Mouse (Mus musculus) lung, embryonic 16.5 days (tissue): ENCODE results near the gene Vmn1r191. TPM values are rescaled to one million over a fixed set of nuclear protein-coding genes. Genes with fewer than 3 reads are reported as not detected.
"Not testable (repeated sequence)": the region's sequence is repeated elsewhere in the genome, so short reads cannot be mapped to it uniquely, and the experiment has no call there.

Experiments used
- ATAC-seq: fragments of 200-750 bp; cut with Nextera tagmentation; 2 replicates; pipeline ENCODE4 v1.8.0; 2017; ENCODE audit warnings: low read depth, mild to moderate bottlenecking, moderate library complexity
- H3K27ac ChIP-seq: fragments of 300-500 bp; sonication (generic); 2 replicates; pipeline ENCODE4 v1.5.1; 2014; ENCODE audit warnings: mild to moderate bottlenecking, control low read depth, low read length
- H3K27me3 ChIP-seq: fragments of 300-500 bp; sonication (generic); 2 replicates; pipeline ENCODE4 v1.6.1; 2014; ENCODE audit warnings: low read depth, low read length, mixed read lengths; ENCODE audit not compliant: control insufficient read depth, insufficient read depth
- H3K36me3 ChIP-seq: fragments of 300-500 bp; sonication (generic); 2 replicates; pipeline ENCODE4 v1.6.1; 2014; ENCODE audit warnings: low read length; ENCODE audit not compliant: control insufficient read depth, insufficient read depth
- H3K4me1 ChIP-seq: fragments of 300-500 bp; sonication (generic); replicated peaks from 2 replicates; pipeline ENCODE4 v1.6.1; 2014; ENCODE audit warnings: low read length, mixed read lengths; ENCODE audit not compliant: control insufficient read depth, insufficient read depth
- H3K4me2 ChIP-seq: fragments of 300-500 bp; sonication (generic); 2 replicates; pipeline ENCODE4 v1.6.1; 2014; ENCODE audit warnings: low read depth, low read length, control low read depth
- H3K4me3 ChIP-seq: fragments of 300-500 bp; sonication (generic); 2 replicates; pipeline ENCODE4 v1.5.1; 2014; ENCODE audit warnings: mild to moderate bottlenecking, low read length, control low read depth
- H3K9ac ChIP-seq: fragments of 300-500 bp; sonication (generic); 2 replicates; pipeline ENCODE4 v1.6.1; 2014; ENCODE audit warnings: low read length, control low read depth
- H3K9me3 ChIP-seq: fragments of 300-500 bp; sonication (generic); 2 replicates; pipeline ENCODE4 v1.6.1; 2016; ENCODE audit warnings: low read length; ENCODE audit not compliant: control insufficient read depth
- WGBS: fragments of 180-500 bp; shearing (Covaris S2); extraction: QIAGEN DNeasy Blood & Tissue Kit; methylation state at CpG from one replicate; pipeline ENCODE4 v1.1.7; 2014; 5-methylcytosine and 5-hydroxymethylcytosine counted together
- polyA plus RNA-seq: library from polyadenylated mRNA; unstranded; fragments of >200 nt; fragmentation: Nextera tagmentation; extraction: Ambion mirVana; gene quantifications from 2 replicates; pipeline ENCODE4 v1.2.1, GENCODE M21; 2015

Vmn1r191 gene
- polyA plus RNA-seq: not detected in 2 replicates

GRCm38 (mm10) chr13:22183869-22184268 is at the start of gene Vmn1r191:
Vmn1r191 (minus strand) TSS chr13:22183969.
- Histone ChIP-seq H3K36me3 (no peaks in the 10 kb centered on the region), H3K4me1 (no peaks in the 10 kb centered on the region), H3K27me3 (no peaks in the 10 kb centered on the region), H3K9ac (no peak within 1 kb of the TSS), H3K4me3 (no peak within 1 kb of the TSS), H3K4me2 (no peak within 1 kb of the TSS), H3K9me3 (no peaks in the 10 kb centered on the region), H3K27ac (no peak within 1 kb of the TSS)
- 73% methylated on average over 1 of the region's 1 CpGs for WGBS
- ATAC-seq: no peak

DNA sequence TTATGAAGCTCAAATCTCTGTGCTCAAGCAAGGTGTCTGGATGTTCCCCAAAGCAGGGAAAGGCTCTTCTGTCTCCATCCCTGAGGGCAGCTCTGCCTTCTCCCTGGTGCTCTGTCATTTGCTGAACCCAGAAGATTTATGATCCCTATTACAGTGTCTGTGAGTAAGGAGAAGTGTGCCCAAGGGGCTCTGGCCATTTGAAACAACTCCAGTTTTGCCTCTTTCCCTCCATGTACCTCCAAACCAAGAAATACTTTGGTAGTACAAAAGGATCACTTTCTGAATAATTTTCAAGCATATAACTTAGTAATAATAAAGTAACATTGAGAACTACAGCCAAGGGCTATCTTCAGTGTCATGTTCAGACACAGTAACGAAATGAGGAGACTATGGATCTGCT is 39.3 kb upstream of the Vmn1r191 start, which contains the start of gene Vmn1r193:
Gene Vmn1r193 (minus strand): TSS at position 101 of the 400 bp plus-strand sequence.
- H3K27me3 ChIP-seq, H3K4me2 ChIP-seq, H3K9me3 ChIP-seq, H3K9ac ChIP-seq, H3K4me1 ChIP-seq, H3K36me3 ChIP-seq, ATAC-seq, H3K27ac ChIP-seq, H3K4me3 ChIP-seq: not testable (repeated sequence)
- WGBS: 57% methylated on average over 1 of the region's 1 CpGs

DNA sequence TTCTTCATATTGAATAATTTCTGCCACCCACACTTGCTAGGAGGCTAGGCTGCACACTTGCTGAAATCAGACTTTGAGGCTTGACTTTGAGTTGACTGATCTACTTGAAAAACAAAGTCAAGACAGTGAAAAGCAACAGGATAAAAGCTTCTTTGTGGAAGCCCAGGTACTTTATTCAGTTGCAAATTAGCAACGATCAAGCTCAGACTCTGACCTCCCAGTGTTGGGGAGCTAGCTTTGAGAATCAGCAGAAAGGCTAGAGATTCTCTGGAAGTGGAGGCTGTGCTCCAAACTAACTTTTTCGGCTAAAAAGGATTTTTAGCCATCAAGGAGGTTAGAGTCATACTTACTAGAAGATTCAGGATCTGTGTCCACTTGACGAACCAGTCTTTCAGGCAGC is 9.0 kb upstream of the Vmn1r191 start:
- not testable (repeated sequence) for H3K27ac ChIP-seq, H3K27me3 ChIP-seq, ATAC-seq, H3K4me3 ChIP-seq, H3K9me3 ChIP-seq, H3K4me2 ChIP-seq, H3K36me3 ChIP-seq, H3K4me1 ChIP-seq, H3K9ac ChIP-seq
- 70% methylated on average over 3 of the region's 3 CpGs for WGBS

DNA sequence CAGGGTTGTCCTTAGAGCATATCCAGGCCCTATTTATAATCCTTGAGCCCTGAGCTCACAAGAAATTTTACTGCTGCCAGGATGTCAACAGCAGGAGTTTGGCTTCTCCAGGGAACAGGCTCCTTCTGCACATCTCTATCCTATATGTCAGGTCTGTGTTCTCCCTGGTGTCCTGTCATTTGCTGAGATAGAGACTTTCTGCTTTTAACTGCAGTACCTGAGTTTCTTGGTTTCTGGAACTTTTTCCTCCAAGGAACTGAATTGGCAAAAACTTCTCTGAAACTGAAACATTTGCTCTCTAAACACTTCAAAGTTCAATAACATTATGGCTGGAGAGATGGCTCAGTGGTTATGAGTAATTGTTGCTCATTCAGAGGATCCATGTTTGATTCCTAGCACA is 7.3 kb upstream of the Vmn1r191 start, which contains the start of gene Vmn1r192:
Gene Vmn1r192 (minus strand): TSS at position 101 of the 400 bp plus-strand sequence.
- Histone ChIP-seq H3K27ac (no peak within 1 kb of the TSS), H3K4me1 (no peaks in the 10 kb centered on the region), H3K9ac (no peak within 1 kb of the TSS), H3K27me3 (no peaks in the 10 kb centered on the region), H3K9me3 (no peaks in the 10 kb centered on the region), H3K4me3 (no peak within 1 kb of the TSS), H3K36me3 (no peaks in the 10 kb centered on the region), H3K4me2 (no peak within 1 kb of the TSS)
- no peak for ATAC-seq

GRCm38 (mm10) chr13:22190385-22190784 is 6.6 kb upstream of the Vmn1r191 start:
- Histone ChIP-seq H3K9me3 (no peaks in the 10 kb centered on the region), H3K27me3 (no peaks in the 10 kb centered on the region), H3K4me1 (no peaks in the 10 kb centered on the region), H3K36me3 (no peaks in the 10 kb centered on the region), H3K4me2 (no peak overlapping the region), H3K9ac (no peak overlapping the region), H3K4me3 (no peak overlapping the region), H3K27ac (no peak overlapping the region)
- ATAC-seq: no peak
- WGBS: 72% methylated on average over 2 of the region's 2 CpGs

DNA sequence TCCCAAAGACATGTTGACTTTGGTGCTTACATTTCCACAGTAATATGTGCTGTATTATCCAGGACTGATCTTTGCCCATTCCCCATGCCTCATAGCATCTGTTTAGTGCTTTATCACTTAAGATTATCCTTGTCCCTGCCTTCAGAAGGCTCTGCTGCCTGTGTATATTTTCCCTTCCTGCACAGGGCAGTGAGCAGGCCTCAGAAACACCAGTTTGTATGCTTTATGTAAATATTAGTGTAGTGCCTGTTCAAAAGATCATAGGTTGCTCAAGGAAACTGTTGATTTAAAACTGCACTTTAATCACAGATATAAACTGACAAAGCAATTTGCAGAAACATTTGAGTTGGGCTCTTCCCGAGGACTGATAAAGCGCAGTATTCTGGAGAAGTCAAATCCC is 5.5 kb upstream of the Vmn1r191 start:
- Histone ChIP-seq H3K27ac (no peak overlapping the region), H3K4me2 (no peak overlapping the region), H3K9me3 (no peaks in the 10 kb centered on the region), H3K9ac (no peak overlapping the region), H3K4me3 (no peak overlapping the region), H3K4me1 (no peaks in the 10 kb centered on the region), H3K27me3 (no peaks in the 10 kb centered on the region), H3K36me3 (no peaks in the 10 kb centered on the region)
- WGBS: 22% methylated on average over 2 of the region's 2 CpGs
- no peak for ATAC-seq

DNA sequence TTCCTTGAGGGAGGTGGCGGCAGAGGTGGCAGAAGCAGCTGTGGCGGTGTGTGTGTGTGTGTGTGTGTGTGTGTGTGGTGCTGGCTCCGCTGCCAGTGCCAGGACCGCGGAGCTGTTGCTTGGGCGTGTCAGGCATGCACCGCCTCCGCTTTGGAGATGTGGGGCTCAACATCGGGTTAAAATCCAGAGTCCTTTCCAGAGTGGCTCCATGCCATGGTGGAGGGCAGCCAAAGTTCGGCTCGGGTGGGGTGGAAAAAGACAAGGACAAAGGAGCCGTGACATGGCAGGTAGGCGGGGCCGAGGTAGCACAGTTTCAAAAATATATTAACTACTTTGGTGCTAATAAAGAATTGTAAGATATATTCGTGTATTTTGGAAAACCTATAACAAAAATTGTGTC is 15.4 kb downstream of the Vmn1r191 start:
- no peak for ATAC-seq
- H3K4me1 ChIP-seq: no peaks in the 10 kb centered on the region
- H3K9me3 ChIP-seq: peaks cover 5% of the 10 kb centered on the region
- no peak overlapping the region for H3K4me3 ChIP-seq
- H3K27me3 ChIP-seq: no peaks in the 10 kb centered on the region
- H3K9ac ChIP-seq: no peak overlapping the region
- no peaks in the 10 kb centered on the region for H3K36me3 ChIP-seq
- no peak overlapping the region for H3K27ac ChIP-seq
- H3K4me2 ChIP-seq: no peak overlapping the region
- 91% methylated on average over 15 of the region's 15 CpGs for WGBS

- not testable (repeated sequence) for H3K36me3 ChIP-seq, H3K9ac ChIP-seq, H3K4me3 ChIP-seq, H3K27ac ChIP-seq, H3K4me1 ChIP-seq, ATAC-seq, H3K9me3 ChIP-seq, H3K27me3 ChIP-seq, H3K4me2 ChIP-seq
- 53% methylated on average over 4 of the region's 5 CpGs for WGBS
Measured at GRCm38 (mm10) chr13:22136495-22137293, 47.1 kb downstream of the Vmn1r191 start.
